Mouse (Mus musculus) adrenal gland, postnatal 0 days (tissue): Measurements from ENCODE around the gene Sat1. TPM values are rescaled to one million over a fixed set of nuclear protein-coding genes. Genes with fewer than 3 reads are reported as not detected.

Source experiments
- polyA plus RNA-seq: library from polyadenylated mRNA; unstranded; fragments of >200 nt; fragmentation: Nextera tagmentation; extraction: Ambion mirVana; gene quantifications from 2 replicates; pipeline ENCODE4 v1.2.1, GENCODE M21; 2015

Sat1 gene
- polyA plus RNA-seq, result 360 and 519 TPM in 2 replicates

GRCm38 (mm10) chrX:155216271-155216670 is at the start of gene Sat1:
TSS of gene Sat1 (minus strand) at chrX:155216449.

GRCm38 (mm10) chrX:155262235-155262914 is 46.1 kb upstream of the Sat1 start, which contains the start of gene Acot9:
TSS of gene Acot9 (plus strand) at chrX:155262443.

Other genes starting within 250 kb of the Sat1 start
- gene Magea8, start 220.6 kb downstream of the Sat1 start, polyA plus RNA-seq, result not detected in 2 replicates
- not detected in 2 replicates for gene Magea5, start 153.3 kb downstream of the Sat1 start, polyA plus RNA-seq
- gene Magea1, start 126.7 kb downstream of the Sat1 start, polyA plus RNA-seq, result not detected in 2 replicates
- gene Magea2, start 122.8 kb downstream of the Sat1 start, polyA plus RNA-seq, result not detected in 2 replicates
- not detected in 2 replicates for gene Cldn34b2, start 88.0 kb downstream of the Sat1 start, polyA plus RNA-seq
- 67.1 and 69.9 TPM in 2 replicates for gene Acot9, start 46.0 kb upstream of the Sat1 start, polyA plus RNA-seq
- 263 and 352 TPM in 2 replicates for gene Prdx4, start 124.3 kb upstream of the Sat1 start, polyA plus RNA-seq